Mouse (Mus musculus): Measurements from ENCODE around the gene Cttn. TPM values are rescaled to one million over a fixed set of nuclear protein-coding genes. Genes with fewer than 3 reads are reported as not detected.

Cttn gene
- 42.2 and 101 TPM in 2 replicates for polyA plus RNA-seq (2012)

DNA sequence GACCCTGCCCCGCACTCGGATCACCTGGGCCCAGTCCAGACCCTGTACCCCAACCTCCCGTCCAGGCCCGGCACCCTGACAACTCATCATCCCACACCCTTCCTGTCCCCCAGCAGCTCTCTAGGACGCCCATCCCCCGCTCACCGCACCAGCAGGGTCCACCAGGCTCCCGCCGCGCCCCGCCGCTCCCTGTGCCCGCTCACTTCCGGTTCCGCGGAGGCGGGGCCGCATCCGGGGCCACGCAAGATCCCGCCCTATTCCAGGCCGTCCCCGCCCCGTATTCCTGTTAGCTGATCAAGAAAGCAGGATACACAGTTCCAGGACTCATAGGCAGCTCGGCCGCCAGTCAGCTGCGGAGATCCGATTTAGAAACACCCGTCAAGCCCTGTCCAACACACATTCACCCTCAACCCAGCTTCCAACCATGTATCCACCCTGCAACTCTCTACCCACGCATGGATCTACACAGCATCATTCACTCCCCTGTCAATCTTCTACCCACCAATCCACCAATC lies at the start of gene Cttn:
Cttn (minus strand) TSS at position 465 of the 515 bp plus-strand sequence.

Other genes starting within 250 kb of the Cttn start
- 52.9 and 66.7 TPM in 2 replicates for gene Ppfia1, start 82.7 kb upstream of the Cttn start, polyA plus RNA-seq (2012)
- 4.2 and 4.3 TPM in 2 replicates for gene Fadd, start 111.5 kb upstream of the Cttn start, polyA plus RNA-seq (2012)

Data from megakaryocyte-erythroid progenitor cell, adult 5 weeks (primary cell).